In the genomic region with DNA sequence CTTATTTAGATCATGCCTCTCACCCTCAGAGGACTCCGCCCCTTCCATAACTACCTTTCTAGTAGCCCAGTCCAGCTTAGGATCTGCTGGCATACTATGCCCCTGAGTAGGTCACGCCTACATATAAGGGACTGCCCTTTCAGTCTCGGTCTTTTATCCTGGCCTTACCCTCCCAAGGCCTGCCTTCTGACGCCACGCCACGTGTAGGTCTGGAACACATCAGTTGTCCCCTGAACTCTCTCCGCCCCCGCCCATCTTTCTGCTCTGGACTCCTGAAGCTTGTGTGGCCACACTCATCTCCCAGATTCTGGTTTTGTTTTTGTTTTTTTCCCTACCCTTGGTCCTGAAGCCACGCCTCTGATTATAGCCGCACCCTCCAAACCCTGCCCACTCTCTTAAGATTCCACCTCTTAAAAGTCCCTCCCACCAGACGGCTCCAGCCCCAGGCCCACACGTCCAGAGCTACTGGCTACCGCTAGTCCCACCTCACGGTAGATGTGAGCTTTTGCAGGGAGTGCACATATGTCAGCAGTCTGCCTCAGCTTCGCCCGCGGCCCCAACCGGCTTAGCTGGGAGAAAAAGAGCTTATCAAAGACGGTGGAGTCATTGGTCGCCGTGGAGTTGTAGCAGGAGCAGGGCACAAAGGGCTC, we compare ENCODE assay signal across 8 mouse cellular contexts. TPM values are rescaled to one million over a fixed set of nuclear protein-coding genes. Genes with fewer than 3 reads are reported as not detected.
DNase-seq lines count a peak whose midpoint lies in the region; ATAC-seq and TF ChIP-seq lines count a peak whose summit lies in the region.

No protein-coding gene starts in this region.

- peak overlapping the region; percentile 2; the same call in 1 of the 2 replicates for H3K4me3 ChIP-seq in layer of hippocampus, adult 2 months
- peak overlapping the region; percentile 33 for H3K4me3 ChIP-seq in embryonic facial prominence, embryonic 13.5 days
- H3K4me3 ChIP-seq in limb, embryonic 12.5 days (replicated peaks), result peak overlapping the region; percentile 30
- H3K4me3 ChIP-seq in midbrain, embryonic 13.5 days (replicated peaks), result no peak overlapping the region

- TF ChIP-seq CTCF in layer of hippocampus, adult 2 months (conservative IDR thresholded peaks at IDR 0.05), result no peak

- peaks cover 38% of the 10 kb centered on the region for H3K4me1 ChIP-seq in embryonic facial prominence, embryonic 13.5 days
- H3K4me1 ChIP-seq in limb, embryonic 12.5 days (replicated peaks), result peaks cover 41% of the 10 kb centered on the region
- H3K4me1 ChIP-seq in midbrain, embryonic 13.5 days (replicated peaks), result peaks cover 36% of the 10 kb centered on the region

- peak overlapping the region; percentile 58 for H3K4me2 ChIP-seq in embryonic facial prominence, embryonic 13.5 days
- H3K4me2 ChIP-seq in limb, embryonic 12.5 days, result peak overlapping the region; percentile 55
- H3K4me2 ChIP-seq in midbrain, embryonic 13.5 days (replicated peaks), result peak overlapping the region; percentile 34

- peak overlapping the region; percentile 92 for H3K27ac ChIP-seq in layer of hippocampus, adult 2 months
- H3K27ac ChIP-seq in embryonic facial prominence, embryonic 13.5 days, result peak overlapping the region; percentile 66; the same call in 1 of the 2 replicates
- H3K27ac ChIP-seq in limb, embryonic 12.5 days, result peak overlapping the region; percentile 77
- H3K27ac ChIP-seq in midbrain, embryonic 13.5 days, result peak overlapping the region; percentile 68

- 4% methylated on average over 21 of the region's 21 CpGs for WGBS in embryonic facial prominence, embryonic 13.5 days
- 3% methylated on average over 21 of the region's 21 CpGs for whole genome bisulfite sequencing in limb, embryonic 12.5 days
- 7% methylated on average over 21 of the region's 21 CpGs for WGBS in midbrain, embryonic 13.5 days

- peak overlapping the region; percentile 62 for H3K9ac ChIP-seq in embryonic facial prominence, embryonic 13.5 days
- H3K9ac ChIP-seq in limb, embryonic 12.5 days (replicated peaks), result peak overlapping the region; percentile 38; the same call in 1 of the 2 replicates
- H3K9ac ChIP-seq in midbrain, embryonic 13.5 days (replicated peaks), result peak overlapping the region; percentile 33; the same call in 1 of the 2 replicates

- peak; percentile 67 for ATAC-seq in embryonic facial prominence, embryonic 13.5 days (ENCODE audit: insufficient number of reproducible peaks, insufficient read depth, low FRiP score, low TSS enrichment, low read depth)
- ATAC-seq in limb, embryonic 12.5 days (ENCODE audit: insufficient number of reproducible peaks, insufficient read depth, low FRiP score, low TSS enrichment, low read depth), result peak; percentile 85
- peak; percentile 82 for ATAC-seq in midbrain, embryonic 13.5 days

- no peaks in the 10 kb centered on the region for H3K9me3 ChIP-seq in embryonic facial prominence, embryonic 13.5 days
- H3K9me3 ChIP-seq in limb, embryonic 12.5 days, result no peaks in the 10 kb centered on the region
- H3K9me3 ChIP-seq in midbrain, embryonic 13.5 days, result no peaks in the 10 kb centered on the region

- H3K36me3 ChIP-seq in embryonic facial prominence, embryonic 13.5 days, result peaks cover 33% of the 10 kb centered on the region
- H3K36me3 ChIP-seq in limb, embryonic 12.5 days, result peaks cover 37% of the 10 kb centered on the region
- H3K36me3 ChIP-seq in midbrain, embryonic 13.5 days, result peaks cover 19% of the 10 kb centered on the region

- intact Hi-C loops in heart, postnatal 25 days (cut with DNase I), result no loop called here

- peaks cover 11% of the 10 kb centered on the region for H3K27me3 ChIP-seq in embryonic facial prominence, embryonic 13.5 days
- H3K27me3 ChIP-seq in limb, embryonic 12.5 days, result peaks cover 27% of the 10 kb centered on the region
- peaks cover 34% of the 10 kb centered on the region for H3K27me3 ChIP-seq in midbrain, embryonic 13.5 days

- no peak for DNase-seq in layer of hippocampus, adult 2 months (ENCODE audit: low spot score in 2 of 2)
- no peak for DNase-seq in layer of hippocampus, postnatal 36 days
- peak; percentile 24 for DNase-seq in heart, postnatal 25 days (ENCODE audit: low spot score)
- DNase-seq in layer of hippocampus, adult 9-10 months (ENCODE audit: low spot score), result no peak
- no peak for DNase-seq in ovary, postnatal 10 days (ENCODE audit: low spot score)

RNA-seq across cellular contexts. Expression of a gene that starts 3.9 kb away (rescaled TPM):
- total RNA-seq in layer of hippocampus, adult 2 months (2021), result 1 to 10 TPM; 3.7 to 5.5 TPM
- total RNA-seq in layer of hippocampus, postnatal 36 days (2021), result 1 to 10 TPM; 1.9 to 4.8 TPM
- polyA plus RNA-seq in embryonic facial prominence, embryonic 13.5 days (2015; fragmentation: Nextera tagmentation; extraction: Ambion mirVana), result 1.6 and 2.8 TPM in 2 replicates
- 1 to 10 TPM; 2.9 to 3.2 TPM for total RNA-seq in heart, postnatal 25 days (2021)
- polyA plus RNA-seq in limb, embryonic 12.5 days (2016; fragmentation: Nextera tagmentation; extraction: Ambion mirVana), result 1.6 TPM in 2 replicates
- polyA plus RNA-seq in midbrain, embryonic 13.5 days (2015; fragmentation: Nextera tagmentation; extraction: Ambion mirVana), result 0.84 and 1.5 TPM in 2 replicates

RNA-seq across cellular contexts. Expression of a gene that starts 5.8 kb away (rescaled TPM):
- total RNA-seq in layer of hippocampus, adult 2 months (2021), result 1 to 10 TPM; 1.7 to 2.8 TPM
- 1 to 10 TPM; 2.0 to 2.8 TPM for total RNA-seq in layer of hippocampus, postnatal 36 days (2021)
- 0.17 and 0.29 TPM in 2 replicates for polyA plus RNA-seq in embryonic facial prominence, embryonic 13.5 days (2015; fragmentation: Nextera tagmentation; extraction: Ambion mirVana)
- not detected for total RNA-seq in heart, postnatal 25 days (2021)
- polyA plus RNA-seq in limb, embryonic 12.5 days (2016; fragmentation: Nextera tagmentation; extraction: Ambion mirVana), result 0.18 and 0.42 TPM in 2 replicates
- 0.24 and 0.28 TPM in 2 replicates for polyA plus RNA-seq in midbrain, embryonic 13.5 days (2015; fragmentation: Nextera tagmentation; extraction: Ambion mirVana)

RNA-seq across cellular contexts. Expression of a gene that starts 19.5 kb away (rescaled TPM):
- total RNA-seq in layer of hippocampus, adult 2 months (2021), result 1 to 10 TPM; 4.3 to 5.7 TPM
- 1 to 10 TPM; 2.6 to 7.8 TPM for total RNA-seq in layer of hippocampus, postnatal 36 days (2021)
- polyA plus RNA-seq in embryonic facial prominence, embryonic 13.5 days (2015; fragmentation: Nextera tagmentation; extraction: Ambion mirVana), result 221 and 233 TPM in 2 replicates
- total RNA-seq in heart, postnatal 25 days (2021), result 10 to 100 TPM in 1 of 2 experiments, 1 to 10 TPM in 1; 7.0 to 12.0 TPM
- polyA plus RNA-seq in limb, embryonic 12.5 days (2016; fragmentation: Nextera tagmentation; extraction: Ambion mirVana), result 316 and 326 TPM in 2 replicates
- polyA plus RNA-seq in midbrain, embryonic 13.5 days (2015; fragmentation: Nextera tagmentation; extraction: Ambion mirVana), result 112 and 124 TPM in 2 replicates

RNA-seq across cellular contexts. Expression of a gene that starts 23.1 kb away (rescaled TPM):
- 1 to 10 TPM; 1.6 TPM for total RNA-seq in layer of hippocampus, adult 2 months (2021)
- 1 to 10 TPM; 1.4 to 2.3 TPM for total RNA-seq in layer of hippocampus, postnatal 36 days (2021)
- 2.3 and 3.0 TPM in 2 replicates for polyA plus RNA-seq in embryonic facial prominence, embryonic 13.5 days (2015; fragmentation: Nextera tagmentation; extraction: Ambion mirVana)
- total RNA-seq in heart, postnatal 25 days (2021), result not detected
- 0.80 and 1.2 TPM in 2 replicates for polyA plus RNA-seq in limb, embryonic 12.5 days (2016; fragmentation: Nextera tagmentation; extraction: Ambion mirVana)
- polyA plus RNA-seq in midbrain, embryonic 13.5 days (2015; fragmentation: Nextera tagmentation; extraction: Ambion mirVana), result 1.5 and 1.6 TPM in 2 replicates

RNA-seq across cellular contexts. Expression of a gene that starts 30.4 kb away (rescaled TPM):
- 1 to 10 TPM; 3.5 to 3.9 TPM for total RNA-seq in layer of hippocampus, adult 2 months (2021)
- total RNA-seq in layer of hippocampus, postnatal 36 days (2021), result 1 to 10 TPM; 2.0 to 3.3 TPM
- 0.53 and 1.2 TPM in 2 replicates for polyA plus RNA-seq in embryonic facial prominence, embryonic 13.5 days (2015; fragmentation: Nextera tagmentation; extraction: Ambion mirVana)
- not detected for total RNA-seq in heart, postnatal 25 days (2021)
- polyA plus RNA-seq in limb, embryonic 12.5 days (2016; fragmentation: Nextera tagmentation; extraction: Ambion mirVana), result 1.0 and 1.7 TPM in 2 replicates
- polyA plus RNA-seq in midbrain, embryonic 13.5 days (2015; fragmentation: Nextera tagmentation; extraction: Ambion mirVana), result 0.59 and 0.97 TPM in 2 replicates
